Mouse (Mus musculus) midbrain, embryonic 14.5 days (tissue): Measurements from ENCODE around the gene Nhp2. TPM values are rescaled to one million over a fixed set of nuclear protein-coding genes. Genes with fewer than 3 reads are reported as not detected.

Experiments used
- ATAC-seq: fragments of 200-750 bp; cut with Nextera tagmentation; 2 replicates; pipeline ENCODE4 v1.8.0; 2017; ENCODE audit warnings: moderate number of reproducible peaks, moderate library complexity; ENCODE audit not compliant: low FRiP score, low TSS enrichment
- DNase-seq: peaks from one replicate; pipeline ENCODE4 v3.0.0-alpha.2; 2015
- H3K27ac ChIP-seq: fragments of 300-500 bp; sonication (generic); replicated peaks from 2 replicates; pipeline ENCODE4 v1.5.1; 2014; ENCODE audit warnings: mild to moderate bottlenecking, low read depth, low read length, moderate library complexity
- H3K27me3 ChIP-seq: fragments of 300-500 bp; sonication (generic); 2 replicates; pipeline ENCODE4 v1.6.1; 2014; ENCODE audit warnings: low read length, control low read depth, mixed read lengths; ENCODE audit not compliant: control insufficient read depth, insufficient read depth
- H3K36me3 ChIP-seq: fragments of 300-500 bp; sonication (generic); 2 replicates; pipeline ENCODE4 v1.6.1; 2014; ENCODE audit warnings: low read length, control low read depth; ENCODE audit not compliant: control insufficient read depth, insufficient read depth
- H3K4me1 ChIP-seq: fragments of 300-500 bp; sonication (generic); 2 replicates; pipeline ENCODE4 v1.6.1; 2014; ENCODE audit warnings: mild to moderate bottlenecking, antibody characterized with exemption, low read length, control low read depth; ENCODE audit not compliant: control insufficient read depth, insufficient read depth
- H3K4me2 ChIP-seq: fragments of 300-500 bp; sonication (generic); 2 replicates; pipeline ENCODE4 v1.6.1; 2014; ENCODE audit warnings: mild to moderate bottlenecking, low read length, moderate library complexity
- H3K4me3 ChIP-seq: fragments of 300-500 bp; sonication (generic); replicated peaks from 2 replicates; pipeline ENCODE4 v1.5.1; 2014; ENCODE audit warnings: low read depth, low read length
- H3K9ac ChIP-seq: fragments of 300-500 bp; sonication (generic); replicated peaks from 2 replicates; pipeline ENCODE4 v1.6.1; 2014; ENCODE audit warnings: mild to moderate bottlenecking, low read length, moderate library complexity
- H3K9me3 ChIP-seq: fragments of 300-500 bp; sonication (generic); 2 replicates; pipeline ENCODE4 v1.6.1; 2016; ENCODE audit warnings: low read length, control low read depth, mixed read lengths; ENCODE audit not compliant: control insufficient read depth
- WGBS: fragments of 180-500 bp; shearing (Covaris S2); extraction: QIAGEN DNeasy Blood & Tissue Kit; methylation state at CpG from one replicate; pipeline ENCODE4 v1.1.7; 2014; 5-methylcytosine and 5-hydroxymethylcytosine counted together
- polyA plus RNA-seq: library from polyadenylated mRNA; unstranded; fragments of >200 nt; fragmentation: Nextera tagmentation; extraction: Ambion mirVana; gene quantifications from 2 replicates; pipeline ENCODE4 v1.2.1, GENCODE M21; 2014

The Nhp2 gene
- polyA plus RNA-seq, 1 experiment from 2014 or later: 107 TPM

- H3K4me3 ChIP-seq: no peak overlapping the region
- ATAC-seq (no peak), DNase-seq (no peak)
- peaks cover 16% of the 10 kb centered on the region for H3K4me1 ChIP-seq
- peaks cover 57% of the 10 kb centered on the region for H3K36me3 ChIP-seq
- WGBS: 96% methylated on average over 13 of the region's 13 CpGs
- H3K9ac ChIP-seq: no peak overlapping the region
- no peak overlapping the region for H3K27ac ChIP-seq
- H3K27me3 ChIP-seq: no peaks in the 10 kb centered on the region
- no peak overlapping the region for H3K4me2 ChIP-seq
- H3K9me3 ChIP-seq: no peaks in the 10 kb centered on the region
Measured at GRCm38 (mm10) chr11:51586411-51586810, 33.1 kb upstream of the Nhp2 start.

GRCm38 (mm10) chr11:51587059-51587458, 32.5 kb upstream of the Nhp2 start:
- Histone ChIP-seq H3K36me3 (peaks cover 63% of the 10 kb centered on the region), H3K9me3 (no peaks in the 10 kb centered on the region), H3K4me2 (no peak overlapping the region), H3K27me3 (no peaks in the 10 kb centered on the region), H3K4me3 (no peak overlapping the region), H3K27ac (no peak overlapping the region), H3K9ac (no peak overlapping the region), H3K4me1 (peaks cover 16% of the 10 kb centered on the region)
- DNase-seq: no peak
- ATAC-seq: no peak
- WGBS: 97% methylated on average over 1 of the region's 1 CpGs

- Histone ChIP-seq H3K9ac (no peak overlapping the region), H3K27ac (no peak overlapping the region), H3K9me3 (no peaks in the 10 kb centered on the region), H3K4me1 (peaks cover 11% of the 10 kb centered on the region), H3K36me3 (peaks cover 81% of the 10 kb centered on the region), H3K4me3 (no peak overlapping the region), H3K4me2 (no peak overlapping the region), H3K27me3 (no peaks in the 10 kb centered on the region)
- ATAC-seq (no peak), DNase-seq (no peak)
- WGBS: 96% methylated on average over 3 of the region's 3 CpGs
Measured at GRCm38 (mm10) chr11:51588833-51589232, 30.7 kb upstream of the Nhp2 start.

GRCm38 (mm10) chr11:51590002-51590401, 29.5 kb upstream of the Nhp2 start:
- H3K4me1 ChIP-seq: 0 out of 2 replicates have a peak, but pooled peaks cover 4% of the 10 kb centered on the region
- H3K27me3 ChIP-seq: no peaks in the 10 kb centered on the region
- no peak overlapping the region for H3K4me3 ChIP-seq
- DNase-seq (no peak), ATAC-seq (no peak)
- no peak overlapping the region for H3K9ac ChIP-seq
- no peak overlapping the region for H3K27ac ChIP-seq
- H3K9me3 ChIP-seq: no peaks in the 10 kb centered on the region
- H3K4me2 ChIP-seq: no peak overlapping the region
- peaks cover 90% of the 10 kb centered on the region for H3K36me3 ChIP-seq

- H3K9ac ChIP-seq: no peak overlapping the region
- no peaks in the 10 kb centered on the region for H3K4me1 ChIP-seq
- no peaks in the 10 kb centered on the region for H3K27me3 ChIP-seq
- H3K4me3 ChIP-seq: no peak overlapping the region
- peaks cover 96% of the 10 kb centered on the region for H3K36me3 ChIP-seq
- H3K4me2 ChIP-seq: no peak overlapping the region
- H3K9me3 ChIP-seq: no peaks in the 10 kb centered on the region
- ATAC-seq (no peak), DNase-seq (no peak)
- H3K27ac ChIP-seq: no peak overlapping the region
- 84% methylated on average over 7 of the region's 7 CpGs for WGBS
Measured at GRCm38 (mm10) chr11:51591168-51591567, 28.4 kb upstream of the Nhp2 start.

- H3K27ac ChIP-seq: no peak overlapping the region
- 92% methylated on average over 7 of the region's 7 CpGs for WGBS
- H3K4me2 ChIP-seq: no peak overlapping the region
- DNase-seq: no peak
- H3K9me3 ChIP-seq: no peaks in the 10 kb centered on the region
- peaks cover 96% of the 10 kb centered on the region for H3K36me3 ChIP-seq
- H3K4me1 ChIP-seq: no peaks in the 10 kb centered on the region
- no peaks in the 10 kb centered on the region for H3K27me3 ChIP-seq
- H3K9ac ChIP-seq: no peak overlapping the region
- H3K4me3 ChIP-seq: no peak overlapping the region
- ATAC-seq: no peak
Measured at GRCm38 (mm10) chr11:51591915-51592314, 27.6 kb upstream of the Nhp2 start.

- peaks cover 96% of the 10 kb centered on the region for H3K36me3 ChIP-seq
- WGBS: 98% methylated on average over 4 of the region's 4 CpGs
- H3K27me3 ChIP-seq: no peaks in the 10 kb centered on the region
- no peak overlapping the region for H3K4me2 ChIP-seq
- H3K27ac ChIP-seq: no peak overlapping the region
- H3K4me3 ChIP-seq: no peak overlapping the region
- H3K9me3 ChIP-seq: no peaks in the 10 kb centered on the region
- DNase-seq: no peak
- no peaks in the 10 kb centered on the region for H3K4me1 ChIP-seq
- ATAC-seq: no peak
- H3K9ac ChIP-seq: no peak overlapping the region
Measured at GRCm38 (mm10) chr11:51593368-51593767, 26.2 kb upstream of the Nhp2 start.

GRCm38 (mm10) chr11:51593849-51594248, 25.7 kb upstream of the Nhp2 start:
- no peak for DNase-seq
- no peak overlapping the region for H3K27ac ChIP-seq
- H3K4me1 ChIP-seq: no peaks in the 10 kb centered on the region
- no peaks in the 10 kb centered on the region for H3K9me3 ChIP-seq
- no peak overlapping the region for H3K9ac ChIP-seq
- H3K4me2 ChIP-seq: no peak overlapping the region
- no peak overlapping the region for H3K4me3 ChIP-seq
- ATAC-seq: no peak
- H3K27me3 ChIP-seq: no peaks in the 10 kb centered on the region
- WGBS: 93% methylated on average over 6 of the region's 6 CpGs
- H3K36me3 ChIP-seq: peaks cover 96% of the 10 kb centered on the region

- ATAC-seq: no peak
- H3K9ac ChIP-seq: no peak overlapping the region
Measured at GRCm38 (mm10) chr11:51594715-51595350, 24.7 kb upstream of the Nhp2 start.

More at GRCm38 (mm10) chr11:51594715-51595350, 24.7 kb upstream of the Nhp2 start:
- DNase-seq: no peak
- Histone ChIP-seq H3K36me3 (peaks cover 96% of the 10 kb centered on the region), H3K4me1 (no peaks in the 10 kb centered on the region), H3K4me3 (no peak overlapping the region), H3K27ac (no peak overlapping the region), H3K4me2 (no peak overlapping the region), H3K9me3 (no peaks in the 10 kb centered on the region), H3K27me3 (no peaks in the 10 kb centered on the region)
- 79% methylated on average over 3 of the region's 3 CpGs for WGBS
